Mouse (Mus musculus) layer of hippocampus, adult 9-10 months (tissue): ENCODE data around the gene Fam107a.
A peak's percentile ranks its signal among the peaks of the same experiment; 100 is the strongest.

Source experiments
- DNase-seq: peaks from one replicate; pipeline ENCODE4 v3.0.0; 2022; ENCODE audit warnings: low spot score

Fam107a gene

DNA sequence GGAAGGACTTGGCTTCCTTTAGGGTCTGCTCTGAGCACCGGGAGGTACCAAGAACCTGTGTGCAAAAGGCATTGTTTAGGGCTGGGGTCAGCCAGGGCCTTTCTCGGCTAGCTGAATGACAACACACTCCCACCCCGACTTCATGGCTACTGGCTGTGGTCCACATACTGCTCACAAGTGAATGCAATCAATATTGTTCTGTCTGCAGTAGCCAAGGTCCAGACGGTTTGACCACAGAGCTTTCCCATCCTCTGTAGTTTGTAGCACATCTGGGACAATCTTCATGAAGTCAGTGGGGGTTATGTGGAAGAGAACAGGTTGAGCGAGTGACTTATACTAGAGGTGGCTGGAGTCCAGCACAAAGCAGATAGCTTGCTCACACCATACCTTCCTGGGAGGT, 60.9 kb downstream of the Fam107a start:
- no peak for DNase-seq

GRCm38 (mm10) chr14:8256072-8256471, 61.8 kb downstream of the Fam107a start:
- no peak for DNase-seq

GRCm38 (mm10) chr14:8255076-8255729, 62.6 kb downstream of the Fam107a start:
- DNase-seq: peak; percentile 58

GRCm38 (mm10) chr14:8251330-8251885, 66.4 kb downstream of the Fam107a start:
- no peak for DNase-seq

DNA sequence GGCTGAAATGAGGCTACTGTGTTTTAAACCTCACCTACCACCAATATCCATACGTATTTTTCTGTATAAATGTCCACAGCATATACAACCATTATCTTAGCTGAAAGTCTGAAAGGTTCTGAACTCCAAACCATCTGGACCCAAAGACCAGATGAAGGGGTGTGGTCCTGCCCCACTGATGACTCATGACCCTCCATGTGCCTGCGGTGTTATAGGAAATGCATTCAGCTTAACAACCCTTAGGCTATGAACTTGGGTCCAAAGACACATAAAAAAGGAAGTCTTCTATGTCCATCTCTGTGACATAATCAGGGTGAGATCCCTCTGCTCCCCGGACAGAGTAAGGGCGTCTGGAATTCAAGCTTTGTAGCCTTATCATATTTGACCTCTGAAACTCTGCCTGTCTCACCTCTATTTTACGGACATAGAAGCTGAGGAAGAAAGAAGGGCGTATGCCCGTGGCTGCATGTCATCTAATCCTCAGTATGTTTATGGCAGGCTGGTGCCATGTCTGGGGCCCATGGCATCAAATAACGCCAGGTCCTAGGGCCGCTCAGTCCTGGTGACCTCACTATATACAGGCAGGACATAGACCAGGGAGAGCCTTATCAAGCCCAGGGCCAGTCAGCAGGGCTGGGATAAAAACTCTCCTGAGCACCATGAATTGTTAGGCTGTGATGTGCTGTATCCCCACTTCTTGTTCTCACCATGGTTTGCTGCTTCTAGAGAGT, 67.5 kb downstream of the Fam107a start:
- no peak for DNase-seq

DNA sequence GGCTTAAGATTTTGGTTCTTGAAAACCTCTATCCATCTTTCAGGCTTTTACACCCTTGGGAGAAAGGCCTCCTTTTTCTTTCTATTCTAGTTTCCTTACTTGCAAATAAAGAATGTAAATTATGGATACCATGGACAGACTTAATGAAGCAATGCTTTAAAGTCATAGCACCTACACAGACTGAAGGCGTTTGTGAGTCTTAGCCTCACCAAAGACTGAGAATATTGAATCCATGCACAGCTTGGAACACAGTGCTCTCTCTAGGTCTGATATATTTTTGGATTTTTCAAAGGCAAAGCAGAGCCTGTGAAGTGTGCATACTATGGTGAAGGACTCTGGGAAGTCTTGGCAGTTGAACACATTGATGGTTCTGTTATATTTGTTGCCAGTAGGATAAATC, 68.6 kb downstream of the Fam107a start:
- no peak for DNase-seq

DNA sequence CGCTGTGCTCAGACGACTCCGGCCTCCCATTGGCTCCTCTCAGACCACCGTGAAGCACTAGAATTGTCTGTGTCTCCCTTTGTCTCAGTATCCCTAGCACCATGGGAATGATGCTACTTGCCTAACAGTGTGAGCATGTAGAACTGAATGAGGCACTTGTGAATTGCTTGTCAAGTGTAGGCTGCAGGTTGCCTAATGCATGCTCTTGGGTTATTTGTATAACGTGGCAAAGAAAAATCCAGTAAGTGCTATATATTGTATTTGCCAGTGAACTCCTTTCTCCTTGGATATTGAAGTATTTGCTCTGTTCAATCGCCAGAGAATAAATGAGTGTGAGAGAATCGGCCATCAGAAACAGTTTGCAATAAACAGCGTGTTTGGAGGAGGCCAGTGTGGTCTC, 70.9 kb downstream of the Fam107a start:
- DNase-seq: no peak
